Mouse (Mus musculus): Measurements from ENCODE around the gene Fat4. TPM values are rescaled to one million over a fixed set of nuclear protein-coding genes. Genes with fewer than 3 reads are reported as not detected.

The Fat4 gene
- not detected for polyA plus RNA-seq (2017; shearing (Covaris generic))

- no peak for ATAC-seq
Measured at GRCm38 (mm10) chr3:38886890-38887355, at the start of gene Fat4. TSS of gene Fat4 (plus strand) at chr3:38886940.

- ATAC-seq, result no peak
Measured at GRCm38 (mm10) chr3:38839438-38839837, 47.3 kb upstream of the Fat4 start.

- no peak for ATAC-seq
Measured at GRCm38 (mm10) chr3:38843000-38843538, 43.7 kb upstream of the Fat4 start.

- no peak for ATAC-seq
Measured at GRCm38 (mm10) chr3:38846602-38847382, 39.9 kb upstream of the Fat4 start.

GRCm38 (mm10) chr3:38849077-38849476 is 37.7 kb upstream of the Fat4 start:
- no peak for ATAC-seq

GRCm38 (mm10) chr3:38849536-38849935 is 37.2 kb upstream of the Fat4 start:
- ATAC-seq, result no peak

GRCm38 (mm10) chr3:38853650-38854049 is 33.1 kb upstream of the Fat4 start:
- no peak for ATAC-seq

- no peak for ATAC-seq
Measured at GRCm38 (mm10) chr3:38860683-38861082, 26.1 kb upstream of the Fat4 start.

- ATAC-seq, result no peak
Measured at GRCm38 (mm10) chr3:38871291-38871690, 15.4 kb upstream of the Fat4 start.

GRCm38 (mm10) chr3:38875872-38876271 is 10.9 kb upstream of the Fat4 start:
- ATAC-seq, result no peak

- ATAC-seq, result no peak
Measured at GRCm38 (mm10) chr3:38876706-38877105, 10.0 kb upstream of the Fat4 start.

- no peak for ATAC-seq
Measured at GRCm38 (mm10) chr3:38882778-38883177, 4.0 kb upstream of the Fat4 start.

- ATAC-seq, result no peak
Measured at GRCm38 (mm10) chr3:38883676-38884075, 3.1 kb upstream of the Fat4 start.

GRCm38 (mm10) chr3:38884276-38884675 is 2.5 kb upstream of the Fat4 start:
- ATAC-seq, result peak; percentile 67

GRCm38 (mm10) chr3:38884919-38885418 is 1.8 kb upstream of the Fat4 start:
- ATAC-seq, result no peak

- no peak for ATAC-seq
Measured at GRCm38 (mm10) chr3:38885481-38886001, 1.2 kb upstream of the Fat4 start.

GRCm38 (mm10) chr3:38886061-38886821 is 499 bp upstream of the Fat4 start:
- no peak for ATAC-seq

- ATAC-seq, result no peak
Measured at GRCm38 (mm10) chr3:38887381-38887991, 746 bp downstream of the Fat4 start.

GRCm38 (mm10) chr3:38888111-38888510 is 1.4 kb downstream of the Fat4 start:
- no peak for ATAC-seq

GRCm38 (mm10) chr3:38892791-38893224 is 6.1 kb downstream of the Fat4 start:
- ATAC-seq, result no peak

GRCm38 (mm10) chr3:38900839-38901238 is 14.1 kb downstream of the Fat4 start:
- no peak for ATAC-seq

GRCm38 (mm10) chr3:38906832-38907231 is 20.1 kb downstream of the Fat4 start:
- no peak for ATAC-seq
